Mouse (Mus musculus): ENCODE measurements around the gene Pabpn1. TPM values are rescaled to one million over a fixed set of nuclear protein-coding genes. Genes with fewer than 3 reads are reported as not detected.
A peak's percentile ranks its signal among the peaks of the same experiment; 100 is the strongest.

Pabpn1 gene
- total and polyA plus RNA-seq, 2 experiments from 2014 or later, result 36.2 to 44.5 TPM

DNA sequence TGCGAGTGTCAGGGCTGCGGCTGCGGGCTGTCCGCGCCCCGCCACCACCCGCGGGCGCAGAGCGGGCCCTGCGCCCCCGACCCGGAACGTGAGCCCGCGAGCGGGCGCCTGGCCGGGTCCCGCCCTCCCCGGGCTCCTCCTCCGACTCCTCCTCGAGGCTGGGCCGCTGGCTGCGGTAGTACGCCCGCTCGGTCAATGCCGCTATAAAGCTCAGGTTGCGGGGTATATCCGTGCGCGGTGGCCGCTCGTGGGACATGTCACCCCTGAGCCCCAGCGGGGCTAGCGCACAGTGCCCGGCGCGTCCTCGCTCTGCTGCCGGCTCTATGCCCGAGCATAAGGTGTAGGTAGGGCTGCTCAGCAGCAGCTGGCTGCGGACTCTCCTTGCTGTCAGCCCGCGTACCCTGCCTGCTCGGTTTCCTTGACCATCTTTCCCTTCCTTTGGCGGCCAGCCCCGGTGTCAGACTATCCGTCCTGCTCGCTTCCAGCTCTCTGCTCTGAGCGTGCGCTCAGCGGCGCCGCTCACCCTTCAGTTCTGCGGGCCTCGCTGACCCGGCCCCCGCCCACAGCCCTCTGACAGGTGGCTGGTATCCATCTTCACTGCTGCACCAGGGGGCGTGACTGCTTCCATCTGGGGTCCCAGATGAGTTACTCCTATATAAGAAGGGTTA lies 15.1 kb upstream of the Pabpn1 start, which contains the start of gene Ppp1r3e:
Gene Ppp1r3e (minus strand): TSS at position 503 of the 668 bp plus-strand sequence.
- ATAC-seq (ENCODE audit: insufficient read depth, low read depth), result peak; percentile 69
- H3K36me3 ChIP-seq (replicated peaks; ENCODE audit: control insufficient read depth, insufficient read depth, low read length), result no peaks in the 10 kb centered on the region
- WGBS, result under 1% methylated on average over 45 of the region's 61 CpGs

DNA sequence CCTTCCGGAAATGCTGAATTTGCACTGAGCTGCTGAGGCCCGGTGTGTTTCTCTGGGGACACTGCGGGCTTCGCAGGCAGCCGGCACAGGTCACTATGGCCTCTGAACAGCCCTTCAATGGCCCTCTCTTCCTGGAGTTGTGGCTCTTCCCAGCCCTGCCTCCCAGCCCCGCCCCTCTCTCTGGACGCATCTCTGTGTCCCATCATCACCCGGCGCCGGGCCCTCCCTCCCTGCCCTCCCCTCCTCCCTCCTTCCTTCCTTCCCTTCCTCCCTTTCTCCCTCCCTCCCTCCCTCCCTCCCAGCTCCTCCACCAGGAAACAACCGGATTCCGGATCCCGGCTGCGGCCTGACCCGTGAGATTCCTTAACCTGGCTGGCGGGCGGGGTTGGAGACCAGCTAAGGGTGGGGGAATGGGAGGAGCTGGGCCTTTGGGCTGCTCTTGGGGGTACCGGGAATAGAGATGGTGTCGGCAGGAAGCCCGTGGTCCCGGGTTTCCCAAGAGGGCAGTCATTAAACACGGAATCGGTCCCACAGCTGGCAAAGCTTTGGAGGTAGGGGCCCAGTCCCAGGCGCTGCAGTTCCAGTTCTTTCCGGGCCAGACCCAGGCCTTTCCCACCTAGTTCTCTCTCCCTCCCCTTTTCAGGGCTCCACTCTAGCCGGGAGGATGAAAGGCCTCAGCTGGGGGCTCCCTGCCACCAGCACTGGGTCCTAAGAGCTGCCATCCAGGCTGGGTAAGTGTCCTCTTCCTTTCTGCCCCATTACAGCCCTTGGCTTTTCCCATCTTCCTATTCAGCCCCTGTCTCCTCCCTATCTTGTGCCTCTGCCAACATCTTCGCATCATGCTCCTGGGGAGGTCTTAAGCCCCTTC lies 8.9 kb upstream of the Pabpn1 start, which contains the start of the genes Bcl2l2 and Gm20521:
Gene Bcl2l2 (plus strand): TSS at position 224 of the 868 bp plus-strand sequence.
Gene Gm20521 (plus strand): TSS at position 288 of the 868 bp plus-strand sequence.
- Histone ChIP-seq H3K27me3 (ENCODE audit: control insufficient read depth, insufficient read depth, low read length) (no peaks in the 10 kb centered on the region), H3K4me3 (ENCODE audit: low read depth, low read length) (peak within 1 kb of the TSS; percentile 71), H3K4me1 (ENCODE audit: control insufficient read depth, insufficient read depth) (peaks cover 7% of the 10 kb centered on the region), H3K4me2 (ENCODE audit: low read depth, low read length) (peak within 1 kb of the TSS; percentile 81), H3K27ac (ENCODE audit: low read depth) (peak within 1 kb of the TSS; percentile 98), H3K9ac (replicated peaks; ENCODE audit: low read depth, low read length) (peak within 1 kb of the TSS; percentile 74), H3K9me3 (replicated peaks; ENCODE audit: control insufficient read depth, low read length) (no peaks in the 10 kb centered on the region), H3K36me3 (replicated peaks; ENCODE audit: control insufficient read depth, insufficient read depth, low read length) (peaks cover 12% of the 10 kb centered on the region; the same call in 1 of the 2 replicates)
- 0% methylated on average over 27 of the region's 27 CpGs for WGBS
- peak; percentile 95 for DNase-seq (ENCODE audit: low spot score)
- ATAC-seq (ENCODE audit: insufficient read depth, low read depth), result peak; percentile 91
- TF ChIP-seq CTCF (IDR thresholded peaks at IDR 0.05; ENCODE audit: low read depth) (no peak), EP300 (IDR thresholded peaks at IDR 0.05; ENCODE audit: low read depth) (peak; percentile 28; the same call in 1 of the 2 replicates)

More for the DNA sequence above, 15.1 kb upstream of the Pabpn1 start, which contains the start of gene Ppp1r3e:
- TF ChIP-seq EP300 (IDR thresholded peaks at IDR 0.05; ENCODE audit: low read depth), result no peak
- peak; percentile 18; the same call in 1 of the 2 replicates for TF ChIP-seq CTCF (IDR thresholded peaks at IDR 0.05; ENCODE audit: low read depth)
- Histone ChIP-seq H3K9me3 (replicated peaks; ENCODE audit: control insufficient read depth, low read length) (no peaks in the 10 kb centered on the region), H3K9ac (replicated peaks; ENCODE audit: low read depth, low read length) (peak within 1 kb of the TSS; percentile 69), H3K4me2 (ENCODE audit: low read depth, low read length) (peak within 1 kb of the TSS; percentile 98), H3K27me3 (ENCODE audit: control insufficient read depth, insufficient read depth, low read length) (no peaks in the 10 kb centered on the region), H3K27ac (ENCODE audit: low read depth) (peak within 1 kb of the TSS; percentile 79), H3K4me3 (ENCODE audit: low read depth, low read length) (peak within 1 kb of the TSS; percentile 85), H3K4me1 (ENCODE audit: control insufficient read depth, insufficient read depth) (peaks cover 11% of the 10 kb centered on the region; the same call in 1 of the 2 replicates)
- peak; percentile 36 for DNase-seq (ENCODE audit: low spot score)

GRCm38 (mm10) chr14:54884022-54884712 lies 8.1 kb upstream of the Pabpn1 start:
- 30% methylated on average over 21 of the region's 21 CpGs for WGBS
- peak overlapping the region; percentile 71 for H3K4me3 ChIP-seq (ENCODE audit: low read depth, low read length)
- peak overlapping the region; percentile 98 for H3K27ac ChIP-seq (ENCODE audit: low read depth)
- TF ChIP-seq EP300 (IDR thresholded peaks at IDR 0.05; ENCODE audit: low read depth), result no peak
- TF ChIP-seq CTCF (IDR thresholded peaks at IDR 0.05; ENCODE audit: low read depth), result no peak
- H3K9ac ChIP-seq (replicated peaks; ENCODE audit: low read depth, low read length), result peak overlapping the region; percentile 74
- H3K4me1 ChIP-seq (ENCODE audit: control insufficient read depth, insufficient read depth), result peaks cover 7% of the 10 kb centered on the region
- H3K9me3 ChIP-seq (replicated peaks; ENCODE audit: control insufficient read depth, low read length), result no peaks in the 10 kb centered on the region
- ATAC-seq (ENCODE audit: insufficient read depth, low read depth) (peak; percentile 24; the same call in 1 of the 2 replicates), DNase-seq (ENCODE audit: low spot score) (peak; percentile 47)
- H3K36me3 ChIP-seq (replicated peaks; ENCODE audit: control insufficient read depth, insufficient read depth, low read length), result peaks cover 12% of the 10 kb centered on the region; the same call in 1 of the 2 replicates
- peak overlapping the region; percentile 81 for H3K4me2 ChIP-seq (ENCODE audit: low read depth, low read length)
- H3K27me3 ChIP-seq (ENCODE audit: control insufficient read depth, insufficient read depth, low read length), result no peaks in the 10 kb centered on the region

DNA sequence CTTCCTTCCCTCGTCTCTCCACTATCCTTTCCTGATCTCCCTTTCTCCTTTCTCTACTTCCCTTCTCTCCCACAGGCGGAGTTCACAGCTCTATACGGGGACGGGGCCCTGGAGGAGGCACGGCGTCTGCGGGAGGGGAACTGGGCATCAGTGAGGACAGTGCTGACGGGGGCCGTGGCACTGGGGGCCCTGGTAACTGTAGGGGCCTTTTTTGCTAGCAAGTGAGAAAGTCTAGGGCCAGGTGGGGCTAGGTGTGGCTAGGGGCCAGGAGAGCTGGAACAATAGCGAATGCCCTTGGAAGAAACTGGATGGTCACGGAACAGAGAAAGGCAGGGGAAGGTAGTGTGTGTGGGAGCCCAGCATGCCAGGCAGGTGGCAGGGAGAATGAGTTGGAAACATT lies 7.0 kb upstream of the Pabpn1 start:
- whole genome bisulfite sequencing, result 90% methylated on average over 11 of the region's 11 CpGs

More for the DNA sequence above, 7.0 kb upstream of the Pabpn1 start:
- Histone ChIP-seq H3K27me3 (ENCODE audit: control insufficient read depth, insufficient read depth, low read length) (no peaks in the 10 kb centered on the region), H3K4me2 (ENCODE audit: low read depth, low read length) (no peak overlapping the region), H3K4me3 (ENCODE audit: low read depth, low read length) (no peak overlapping the region), H3K4me1 (ENCODE audit: control insufficient read depth, insufficient read depth) (peaks cover 7% of the 10 kb centered on the region), H3K9me3 (replicated peaks; ENCODE audit: control insufficient read depth, low read length) (no peaks in the 10 kb centered on the region), H3K36me3 (replicated peaks; ENCODE audit: control insufficient read depth, insufficient read depth, low read length) (peaks cover 12% of the 10 kb centered on the region; the same call in 1 of the 2 replicates), H3K27ac (ENCODE audit: low read depth) (no peak overlapping the region), H3K9ac (replicated peaks; ENCODE audit: low read depth, low read length) (no peak overlapping the region)
- TF ChIP-seq CTCF (IDR thresholded peaks at IDR 0.05; ENCODE audit: low read depth) (no peak), EP300 (IDR thresholded peaks at IDR 0.05; ENCODE audit: low read depth) (no peak)
- no peak for ATAC-seq (ENCODE audit: insufficient read depth, low read depth)
- no peak for DNase-seq (ENCODE audit: low spot score)
